Mouse (Mus musculus): ENCODE results near the gene Fbxo27. TPM values are rescaled to one million over a fixed set of nuclear protein-coding genes. Genes with fewer than 3 reads are reported as not detected.
A peak's percentile ranks its signal among the peaks of the same experiment; 100 is the strongest.

Fbxo27 gene
- total and polyA plus RNA-seq, 3 experiments: not detected

DNA sequence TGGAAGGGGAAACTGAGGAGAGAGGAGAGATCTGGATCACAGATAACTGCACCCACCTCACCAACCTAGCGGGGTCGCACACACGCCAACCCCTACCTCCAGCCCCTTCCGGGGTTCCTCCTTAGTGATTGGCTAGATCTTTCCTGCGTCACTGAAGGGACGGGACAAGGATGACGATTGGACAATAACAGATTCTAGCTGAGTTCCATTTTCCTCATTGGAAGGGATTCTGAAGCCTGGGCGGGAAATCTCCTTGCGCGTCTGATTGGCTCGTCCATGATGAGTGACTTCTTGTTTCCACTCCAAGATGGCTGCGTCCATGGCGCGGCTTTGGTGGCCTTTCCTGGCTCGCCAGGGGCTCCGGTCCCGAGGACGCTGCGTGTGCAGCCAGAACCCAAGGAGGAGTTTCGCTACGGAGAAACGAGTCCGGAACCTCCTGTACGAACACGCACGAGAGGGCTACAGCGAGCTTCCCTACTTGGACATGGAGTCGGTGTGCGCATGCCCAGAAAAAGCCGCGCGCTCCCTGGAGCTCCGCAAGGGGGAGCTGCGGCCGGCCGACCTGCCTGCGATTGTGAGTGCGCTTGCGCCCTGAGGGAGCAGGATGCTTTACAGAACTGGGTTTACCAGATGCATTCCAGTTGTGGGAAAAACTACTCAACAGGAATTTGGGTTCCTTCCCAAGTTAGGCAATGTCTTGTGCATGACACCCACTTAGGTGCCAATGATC is 49.2 kb downstream of the Fbxo27 start, which contains the start of the genes Mrps12 and Sars2:
Gene Mrps12 (minus strand): TSS at position 112 of the 730 bp plus-strand sequence.
Gene Sars2 (plus strand): TSS at position 284 of the 730 bp plus-strand sequence.
- Histone ChIP-seq H3K4me1 (ENCODE audit: insufficient read depth, low read depth, low read length) (peaks cover 39% of the 10 kb centered on the region), H3K9me3 (replicated peaks) (no peaks in the 10 kb centered on the region), H3K4me3 (ENCODE audit: low read depth, low read length) (peak within 1 kb of the TSS; percentile 81), H3K27me3 (ENCODE audit: insufficient read depth, low read length) (no peaks in the 10 kb centered on the region), H3K36me3 (replicated peaks) (peaks cover 61% of the 10 kb centered on the region)
- ATAC-seq (ENCODE audit: extremely low read depth, insufficient number of reproducible peaks, low FRiP score, poor library complexity, severe bottlenecking): peak; percentile 99
- TF ChIP-seq CTCF (IDR thresholded peaks at IDR 0.05; ENCODE audit: low read depth, low read length): peak; percentile 53; the same call in 1 of the 2 replicates
- TF ChIP-seq GATA1 (IDR thresholded peaks at IDR 0.05; ENCODE audit: borderline replicate concordance, low read length): no peak
- no peak for TF ChIP-seq POLR2AphosphoS5 (IDR thresholded peaks at IDR 0.05; ENCODE audit: insufficient replicate concordance, low read depth, low read length)
- DNase-seq (ENCODE audit: low spot score): peak; percentile 99

Other genes starting within 250 kb of the Fbxo27 start
- gene Lrfn1, start 240.9 kb upstream of the Fbxo27 start, total RNA-seq (2014; fragmentation: Nextera tagmentation): not detected in 2 replicates
- gene Lrfn1, start 240.9 kb upstream of the Fbxo27 start, total RNA-seq (2017): 0.11 TPM in 1 of 2 replicates, not detected in the other
- 0.02 and 0.03 TPM in 2 replicates for gene Lrfn1, start 240.9 kb upstream of the Fbxo27 start, polyA plus RNA-seq (2012)
- gene Ifnl2, start 182.4 kb upstream of the Fbxo27 start, total RNA-seq (2014; fragmentation: Nextera tagmentation): not detected in 2 replicates
- 0.27 TPM in 1 of 2 replicates, not detected in the other for gene Ifnl2, start 182.4 kb upstream of the Fbxo27 start, total RNA-seq (2017)
- gene Ifnl2, start 182.4 kb upstream of the Fbxo27 start, polyA plus RNA-seq (2012): not detected in 2 replicates
- not detected in 2 replicates for gene Ifnl3, start 170.0 kb upstream of the Fbxo27 start, total RNA-seq (2014; fragmentation: Nextera tagmentation)
- not detected in 2 replicates for gene Ifnl3, start 170.0 kb upstream of the Fbxo27 start, total RNA-seq (2017)
- not detected in 2 replicates for gene Ifnl3, start 170.0 kb upstream of the Fbxo27 start, polyA plus RNA-seq (2012)
- not detected in 2 replicates for gene Sycn, start 152.0 kb upstream of the Fbxo27 start, total RNA-seq (2014; fragmentation: Nextera tagmentation)
- gene Sycn, start 152.0 kb upstream of the Fbxo27 start, total RNA-seq (2017): not detected in 2 replicates
- gene Sycn, start 152.0 kb upstream of the Fbxo27 start, polyA plus RNA-seq (2012): not detected in 2 replicates
- gene Nccrp1, start 145.6 kb upstream of the Fbxo27 start, total RNA-seq (2014; fragmentation: Nextera tagmentation): not detected in 2 replicates
- not detected in 2 replicates for gene Nccrp1, start 145.6 kb upstream of the Fbxo27 start, total RNA-seq (2017)
- 0.07 TPM in 1 of 2 replicates, not detected in the other for gene Nccrp1, start 145.6 kb upstream of the Fbxo27 start, polyA plus RNA-seq (2012)
- gene Samd4b, start 94.7 kb upstream of the Fbxo27 start, total RNA-seq (2014; fragmentation: Nextera tagmentation): 62.7 and 75.9 TPM in 2 replicates
- gene Samd4b, start 94.7 kb upstream of the Fbxo27 start, total RNA-seq (2017): 3.8 and 4.4 TPM in 2 replicates
- 88.8 and 104 TPM in 2 replicates for gene Samd4b, start 94.7 kb upstream of the Fbxo27 start, polyA plus RNA-seq (2012)
- gene Pak4, start 94.7 kb upstream of the Fbxo27 start, total RNA-seq (2014; fragmentation: Nextera tagmentation): 13.2 and 16.0 TPM in 2 replicates
- gene Pak4, start 94.7 kb upstream of the Fbxo27 start, total RNA-seq (2017): 5.6 and 6.4 TPM in 2 replicates
- gene Pak4, start 94.7 kb upstream of the Fbxo27 start, polyA plus RNA-seq (2012): 72.6 and 85.1 TPM in 2 replicates
- gene Acp7, start 61.5 kb upstream of the Fbxo27 start, total RNA-seq (2014; fragmentation: Nextera tagmentation): not detected in 2 replicates
- gene Acp7, start 61.5 kb upstream of the Fbxo27 start, total RNA-seq (2017): 0.11 TPM in 1 of 2 replicates, not detected in the other
- not detected in 2 replicates for gene Acp7, start 61.5 kb upstream of the Fbxo27 start, polyA plus RNA-seq (2012)
- gene Fbxo17, start 24.0 kb downstream of the Fbxo27 start, total RNA-seq (2014; fragmentation: Nextera tagmentation): not detected in 2 replicates
- gene Fbxo17, start 24.0 kb downstream of the Fbxo27 start, total RNA-seq (2017): 0.27 TPM in 1 of 2 replicates, not detected in the other
- gene Fbxo17, start 24.0 kb downstream of the Fbxo27 start, polyA plus RNA-seq (2012): not detected in 2 replicates
- gene Mrps12, start 49.0 kb downstream of the Fbxo27 start, total RNA-seq (2014; fragmentation: Nextera tagmentation): 12.3 and 14.2 TPM in 2 replicates
- gene Mrps12, start 49.0 kb downstream of the Fbxo27 start, total RNA-seq (2017): 24.8 and 33.9 TPM in 2 replicates
- 217 and 283 TPM in 2 replicates for gene Mrps12, start 49.0 kb downstream of the Fbxo27 start, polyA plus RNA-seq (2012)
- 10.1 and 17.1 TPM in 2 replicates for gene Sars2, start 49.1 kb downstream of the Fbxo27 start, total RNA-seq (2014; fragmentation: Nextera tagmentation)
- 9.1 and 10.0 TPM in 2 replicates for gene Sars2, start 49.1 kb downstream of the Fbxo27 start, total RNA-seq (2017)
- gene Sars2, start 49.1 kb downstream of the Fbxo27 start, polyA plus RNA-seq (2012): 33.4 and 41.5 TPM in 2 replicates
- gene Ccer2, start 63.3 kb downstream of the Fbxo27 start, total RNA-seq (2014; fragmentation: Nextera tagmentation): not detected in 2 replicates
- gene Ccer2, start 63.3 kb downstream of the Fbxo27 start, total RNA-seq (2017): not detected in 2 replicates
- not detected in 2 replicates for gene Ccer2, start 63.3 kb downstream of the Fbxo27 start, polyA plus RNA-seq (2012)
- gene Sirt2, start 73.9 kb downstream of the Fbxo27 start, total RNA-seq (2014; fragmentation: Nextera tagmentation): 50.1 and 60.0 TPM in 2 replicates
- gene Sirt2, start 73.9 kb downstream of the Fbxo27 start, total RNA-seq (2017): 34.1 and 36.4 TPM in 2 replicates
- 103 and 114 TPM in 2 replicates for gene Sirt2, start 73.9 kb downstream of the Fbxo27 start, polyA plus RNA-seq (2012)
- 21.1 and 30.4 TPM in 2 replicates for gene Nfkbib, start 74.7 kb downstream of the Fbxo27 start, total RNA-seq (2014; fragmentation: Nextera tagmentation)
- 9.5 and 10.7 TPM in 2 replicates for gene Nfkbib, start 74.7 kb downstream of the Fbxo27 start, total RNA-seq (2017)
- 109 and 136 TPM in 2 replicates for gene Nfkbib, start 74.7 kb downstream of the Fbxo27 start, polyA plus RNA-seq (2012)
- gene Rinl, start 96.1 kb downstream of the Fbxo27 start, total RNA-seq (2014; fragmentation: Nextera tagmentation): 1.8 TPM in 1 of 2 replicates, not detected in the other
- 1.2 and 1.4 TPM in 2 replicates for gene Rinl, start 96.1 kb downstream of the Fbxo27 start, total RNA-seq (2017)
- gene Rinl, start 96.1 kb downstream of the Fbxo27 start, polyA plus RNA-seq (2012): 1.4 and 1.8 TPM in 2 replicates
- gene Hnrnpl, start 115.7 kb downstream of the Fbxo27 start, total RNA-seq (2014; fragmentation: Nextera tagmentation): 442 and 470 TPM in 2 replicates
- 251 and 279 TPM in 2 replicates for gene Hnrnpl, start 115.7 kb downstream of the Fbxo27 start, total RNA-seq (2017)
- 430 and 529 TPM in 2 replicates for gene Hnrnpl, start 115.7 kb downstream of the Fbxo27 start, polyA plus RNA-seq (2012)
- gene Ech1, start 132.4 kb downstream of the Fbxo27 start, total RNA-seq (2014; fragmentation: Nextera tagmentation): 102 and 127 TPM in 2 replicates
- 78.5 and 94.3 TPM in 2 replicates for gene Ech1, start 132.4 kb downstream of the Fbxo27 start, total RNA-seq (2017)
- gene Ech1, start 132.4 kb downstream of the Fbxo27 start, polyA plus RNA-seq (2012): 12.9 and 33.1 TPM in 2 replicates
- gene Lgals4, start 141.0 kb downstream of the Fbxo27 start, total RNA-seq (2014; fragmentation: Nextera tagmentation): 0.87 and 3.0 TPM in 2 replicates
- 1.9 and 3.4 TPM in 2 replicates for gene Lgals4, start 141.0 kb downstream of the Fbxo27 start, total RNA-seq (2017)
- gene Lgals4, start 141.0 kb downstream of the Fbxo27 start, polyA plus RNA-seq (2012): 0.22 and 0.68 TPM in 2 replicates
- 3.0 TPM in 1 of 2 replicates, not detected in the other for gene Lgals7, start 171.0 kb downstream of the Fbxo27 start, total RNA-seq (2014; fragmentation: Nextera tagmentation)
- 0.27 and 0.76 TPM in 2 replicates for gene Lgals7, start 171.0 kb downstream of the Fbxo27 start, total RNA-seq (2017)
- gene Lgals7, start 171.0 kb downstream of the Fbxo27 start, polyA plus RNA-seq (2012): 0.49 and 0.68 TPM in 2 replicates
- gene Capn12, start 188.6 kb downstream of the Fbxo27 start, total RNA-seq (2014; fragmentation: Nextera tagmentation): not detected in 2 replicates
- 0.12 and 0.22 TPM in 2 replicates for gene Capn12, start 188.6 kb downstream of the Fbxo27 start, total RNA-seq (2017)
- gene Capn12, start 188.6 kb downstream of the Fbxo27 start, polyA plus RNA-seq (2012): 0.02 TPM in 1 of 2 replicates, not detected in the other